Mouse (Mus musculus) embryonic facial prominence, embryonic 15.5 days (tissue): ENCODE measurements around the gene Pole. TPM values are rescaled to one million over a fixed set of nuclear protein-coding genes. Genes with fewer than 3 reads are reported as not detected.
A peak's percentile ranks its signal among the peaks of the same experiment; 100 is the strongest.

ENCODE experiments used
- ATAC-seq: fragments of 200-750 bp; cut with Nextera tagmentation; 2 replicates; pipeline ENCODE4 v1.8.0; 2017; ENCODE audit warnings: low read depth, moderate TSS enrichment; ENCODE audit not compliant: insufficient number of reproducible peaks, low FRiP score, low TSS enrichment
- H3K27ac ChIP-seq: fragments of 300-500 bp; sonication (generic); replicated peaks from 2 replicates; pipeline ENCODE4 v1.5.1; 2015; ENCODE audit warnings: mild to moderate bottlenecking, inconsistent platforms
- H3K27me3 ChIP-seq: fragments of 300-500 bp; sonication (generic); 2 replicates; pipeline ENCODE4 v1.6.1; 2015; ENCODE audit warnings: inconsistent platforms
- H3K36me3 ChIP-seq: fragments of 300-500 bp; sonication (generic); 2 replicates; pipeline ENCODE4 v1.6.1; 2015; ENCODE audit warnings: mild to moderate bottlenecking, inconsistent platforms
- H3K4me1 ChIP-seq: fragments of 300-500 bp; sonication (generic); 2 replicates; pipeline ENCODE4 v1.6.1; 2015; ENCODE audit warnings: inconsistent platforms
- H3K4me2 ChIP-seq: fragments of 300-500 bp; sonication (generic); replicated peaks from 2 replicates; pipeline ENCODE4 v1.6.1; 2015; ENCODE audit warnings: mild to moderate bottlenecking, inconsistent platforms
- H3K4me3 ChIP-seq: fragments of 300-500 bp; sonication (generic); replicated peaks from 2 replicates; pipeline ENCODE4 v1.5.1; 2015; ENCODE audit warnings: mild to moderate bottlenecking, inconsistent platforms
- H3K9ac ChIP-seq: fragments of 300-500 bp; sonication (generic); 2 replicates; pipeline ENCODE4 v1.6.1; 2015; ENCODE audit warnings: inconsistent platforms
- H3K9me3 ChIP-seq: fragments of 300-500 bp; sonication (generic); replicated peaks from 2 replicates; pipeline ENCODE4 v1.6.1; 2016; ENCODE audit warnings: inconsistent platforms
- WGBS: fragments of 180-500 bp; shearing (Covaris S2); methylation state at CpG from one replicate; pipeline ENCODE4 v1.1.7; 2015; 5-methylcytosine and 5-hydroxymethylcytosine counted together
- polyA plus RNA-seq: library from polyadenylated mRNA; unstranded; fragments of >200 nt; fragmentation: Nextera tagmentation; extraction: Ambion mirVana; gene quantifications from 2 replicates; pipeline ENCODE4 v1.2.1, GENCODE M21; 2015

Pole gene
- polyA plus RNA-seq, 1 experiment from 2014 or later = 21.4 TPM

GRCm38 (mm10) chr5:110378181-110378583 lies 92.1 kb downstream of the Pole start:
- ATAC-seq = no peak

DNA sequence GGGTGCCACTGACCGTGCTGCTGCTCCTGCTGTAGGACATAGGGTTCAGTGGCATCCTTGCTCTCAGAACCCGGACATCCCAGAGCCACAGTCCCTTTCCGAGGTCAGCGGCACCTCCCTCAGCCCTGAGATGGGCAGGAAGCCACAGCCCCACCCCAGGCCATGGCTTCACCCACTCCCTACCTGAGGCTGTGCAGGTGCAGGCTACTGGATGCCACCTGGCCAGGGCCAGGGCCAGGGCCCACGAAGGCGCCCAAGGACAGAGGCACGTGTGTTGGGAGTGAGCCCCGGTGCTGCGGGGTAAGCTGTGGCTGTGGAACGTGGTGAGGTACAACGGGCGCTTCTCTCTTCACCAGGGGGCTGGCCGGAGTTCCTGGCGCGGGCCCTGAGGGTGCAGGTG lies 93.0 kb downstream of the Pole start:
- H3K4me2 ChIP-seq = no peak overlapping the region
- H3K9me3 ChIP-seq = no peaks in the 10 kb centered on the region
- H3K27ac ChIP-seq = no peak overlapping the region
- H3K27me3 ChIP-seq = no peaks in the 10 kb centered on the region
- no peak overlapping the region for H3K4me3 ChIP-seq
- peaks cover 44% of the 10 kb centered on the region for H3K36me3 ChIP-seq
- no peak overlapping the region for H3K9ac ChIP-seq
- 84% methylated on average over 15 of the region's 15 CpGs for WGBS
- ATAC-seq = no peak
- H3K4me1 ChIP-seq = no peaks in the 10 kb centered on the region

More at GRCm38 (mm10) chr5:110378181-110378583, 92.1 kb downstream of the Pole start:
- Histone ChIP-seq H3K4me3 (no peak overlapping the region), H3K27me3 (no peaks in the 10 kb centered on the region), H3K4me1 (no peaks in the 10 kb centered on the region), H3K9ac (no peak overlapping the region), H3K9me3 (no peaks in the 10 kb centered on the region), H3K36me3 (peaks cover 50% of the 10 kb centered on the region), H3K4me2 (no peak overlapping the region), H3K27ac (no peak overlapping the region)
- WGBS = 44% methylated on average over 20 of the region's 20 CpGs

- H3K36me3 ChIP-seq = peaks cover 39% of the 10 kb centered on the region
- no peak overlapping the region for H3K4me2 ChIP-seq
- no peaks in the 10 kb centered on the region for H3K4me1 ChIP-seq
- 88% methylated on average over 4 of the region's 4 CpGs for WGBS
- no peak overlapping the region for H3K27ac ChIP-seq
- ATAC-seq = no peak
- H3K27me3 ChIP-seq = no peaks in the 10 kb centered on the region
- no peak overlapping the region for H3K4me3 ChIP-seq
- no peaks in the 10 kb centered on the region for H3K9me3 ChIP-seq
- H3K9ac ChIP-seq = no peak overlapping the region
Measured at GRCm38 (mm10) chr5:110379823-110380222, 93.7 kb downstream of the Pole start.

DNA sequence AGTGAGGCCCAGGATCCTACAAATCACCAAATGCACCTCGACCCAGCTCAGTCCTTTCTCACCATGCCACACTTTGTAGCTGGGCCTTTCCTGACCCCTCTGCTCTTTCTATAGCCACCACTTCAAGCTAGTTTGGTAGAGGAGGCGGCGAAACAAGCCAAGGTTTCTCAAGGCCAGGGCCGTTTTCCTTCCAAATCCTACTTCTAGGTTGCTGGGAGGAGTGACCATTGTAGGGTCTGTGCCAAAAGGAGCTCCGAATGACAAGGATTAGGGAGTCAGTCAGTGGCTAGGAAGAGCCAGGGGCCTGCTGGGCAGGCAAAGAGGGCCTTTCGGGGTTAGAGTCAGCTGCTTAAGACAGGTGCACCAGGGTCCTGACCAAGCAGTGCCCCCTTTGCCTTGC lies 98.4 kb downstream of the Pole start:
- H3K36me3 ChIP-seq = peaks cover 3% of the 10 kb centered on the region; the same call in 1 of the 2 replicates
- no peak for ATAC-seq
- H3K9ac ChIP-seq = no peak overlapping the region
- H3K4me2 ChIP-seq = no peak overlapping the region
- H3K27ac ChIP-seq = no peak overlapping the region
- 85% methylated on average over 6 of the region's 6 CpGs for WGBS
- H3K4me3 ChIP-seq = no peak overlapping the region
- peaks cover 27% of the 10 kb centered on the region for H3K4me1 ChIP-seq
- peaks cover 4% of the 10 kb centered on the region; the same call in 1 of the 2 replicates for H3K27me3 ChIP-seq
- H3K9me3 ChIP-seq = no peaks in the 10 kb centered on the region

DNA sequence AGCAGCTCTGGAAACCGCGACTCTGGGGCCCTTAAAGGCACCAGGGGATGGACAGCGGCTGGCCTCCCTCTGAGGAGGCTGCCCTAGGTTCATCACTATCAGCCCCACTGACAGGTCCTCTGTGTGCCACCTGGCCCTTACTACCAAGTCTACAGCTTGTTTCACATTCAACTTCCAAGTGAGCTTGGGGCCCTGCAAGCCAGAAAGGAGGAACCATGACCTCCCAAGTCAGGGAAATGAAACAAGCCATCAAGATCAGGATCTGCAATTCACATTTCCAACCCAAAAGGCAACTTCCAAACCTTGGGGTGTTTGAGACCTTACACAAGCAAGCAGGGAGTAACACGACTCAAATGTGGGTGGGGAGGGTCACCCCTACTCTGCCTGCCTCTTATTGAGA lies 99.2 kb downstream of the Pole start:
- no peaks in the 10 kb centered on the region for H3K9me3 ChIP-seq
- peaks cover 4% of the 10 kb centered on the region; the same call in 1 of the 2 replicates for H3K27me3 ChIP-seq
- no peaks in the 10 kb centered on the region for H3K36me3 ChIP-seq
- no peak overlapping the region for H3K9ac ChIP-seq
- H3K4me1 ChIP-seq = peaks cover 28% of the 10 kb centered on the region
- H3K27ac ChIP-seq = no peak overlapping the region
- 0 out of 2 replicates have a peak overlapping the region, but pooled peaks have one; percentile 70 for H3K4me3 ChIP-seq
- ATAC-seq = no peak
- 0 out of 2 replicates have a peak overlapping the region, but pooled peaks have one; percentile 0 for H3K4me2 ChIP-seq
- WGBS = 58% methylated on average over 4 of the region's 4 CpGs

DNA sequence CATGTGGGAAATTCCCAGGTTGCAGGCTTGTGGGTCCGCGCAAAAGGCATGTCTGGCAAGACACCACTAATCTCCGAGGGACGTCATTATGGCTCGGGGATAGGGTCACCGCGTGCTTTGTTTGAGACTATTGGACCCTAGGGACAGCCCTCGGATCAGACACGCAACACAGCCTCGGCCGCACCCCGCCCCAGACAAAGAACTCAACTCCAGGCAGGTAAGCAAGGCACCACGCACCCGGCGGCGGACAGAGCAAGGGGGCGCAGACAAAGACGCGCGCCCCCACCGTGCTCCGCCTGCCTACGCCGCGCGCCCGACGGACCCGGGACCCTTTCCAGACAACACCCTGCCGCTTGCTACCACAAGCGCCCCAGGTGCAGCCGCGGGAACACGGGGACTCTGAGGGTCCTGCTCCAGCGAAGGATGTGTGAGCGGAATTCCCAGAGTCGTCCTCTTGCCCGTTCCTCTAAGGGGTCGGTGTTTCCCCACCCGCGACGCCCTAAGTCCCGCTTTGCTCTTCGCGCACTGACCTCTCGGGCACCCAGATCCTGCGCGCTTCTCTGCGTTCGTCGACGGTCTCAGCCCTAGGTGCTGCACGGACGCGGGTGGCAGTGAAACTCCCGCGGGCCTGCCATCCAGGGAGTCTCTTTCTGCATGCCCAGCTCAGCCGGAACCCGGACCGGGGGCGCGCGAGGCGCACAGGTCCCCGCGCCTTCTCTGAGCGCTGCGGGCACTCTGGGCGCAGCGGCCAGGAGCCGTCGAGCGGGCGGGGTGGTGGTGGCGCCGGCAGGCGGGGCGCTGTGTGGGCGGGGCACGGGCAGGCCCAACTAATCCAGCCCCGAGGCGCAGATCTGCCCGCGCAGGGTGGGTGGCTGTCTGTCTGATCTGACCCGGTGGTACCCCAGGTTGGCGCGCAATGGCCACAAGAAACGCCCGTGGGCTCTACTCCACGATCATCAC lies 100.5 kb downstream of the Pole start:
- Histone ChIP-seq H3K36me3 (no peaks in the 10 kb centered on the region), H3K4me2 (peak overlapping the region; percentile 80), H3K27ac (no peak overlapping the region), H3K9me3 (no peaks in the 10 kb centered on the region), H3K4me3 (peak overlapping the region; percentile 70), H3K9ac (peak overlapping the region; percentile 51), H3K27me3 (peaks cover 4% of the 10 kb centered on the region; the same call in 1 of the 2 replicates), H3K4me1 (peaks cover 30% of the 10 kb centered on the region)
- WGBS = under 1% methylated on average over 90 of the region's 90 CpGs
- ATAC-seq = peak; percentile 85

Other genes with a start within 250 kb of the Pole start
- 2.3 and 3.8 TPM in 2 replicates for gene Gm17655, start 213.8 kb upstream of the Pole start, polyA plus RNA-seq
- 0.92 and 1.2 TPM in 2 replicates for gene Gm35315, start 191.9 kb upstream of the Pole start, polyA plus RNA-seq
- 1.9 and 3.9 TPM in 2 replicates for gene Plcxd1, start 186.3 kb upstream of the Pole start, polyA plus RNA-seq
- gene Gtpbp6, start 178.1 kb upstream of the Pole start, polyA plus RNA-seq = 38.2 and 38.4 TPM in 2 replicates
- 4.5 and 4.8 TPM in 2 replicates for gene Zfp605, start 176.2 kb upstream of the Pole start, polyA plus RNA-seq
- 39.9 and 40.7 TPM in 2 replicates for gene Chfr, start 150.5 kb upstream of the Pole start, polyA plus RNA-seq
- 23.9 and 25.1 TPM in 2 replicates for gene Golga3, start 109.6 kb upstream of the Pole start, polyA plus RNA-seq
- 26.6 and 28.2 TPM in 2 replicates for gene Ankle2, start 55.3 kb upstream of the Pole start, polyA plus RNA-seq
- gene Pgam5, start 16.4 kb upstream of the Pole start, polyA plus RNA-seq = 57.9 and 59.2 TPM in 2 replicates
- 4.9 and 6.6 TPM in 2 replicates for gene Pxmp2, start 120 bp upstream of the Pole start, polyA plus RNA-seq
- 1.2 and 2.7 TPM in 2 replicates for gene P2rx2, start 56.9 kb downstream of the Pole start, polyA plus RNA-seq
- gene Lrcol1, start 58.4 kb downstream of the Pole start, polyA plus RNA-seq = not detected in 2 replicates
- gene Fbrsl1, start 162.2 kb downstream of the Pole start, polyA plus RNA-seq = 15.1 and 16.0 TPM in 2 replicates